Comparison of ENCODE assay signal across 31 mouse cellular contexts in genomic region chr15:52848132-52848531, GRCm38 (mm10).
DNase-seq lines count a peak whose midpoint lies in the region; ATAC-seq and TF ChIP-seq lines count a peak whose summit lies in the region.
"Had no signal": no experiment of that assay in that cellular context is flagged by ENCODE, and none has a peak within 500 bp of the region (broad histone marks: within the 10 kb centered on the region; RNA-seq: fewer than 3 reads in every experiment).

No protein-coding gene starts in this region.

- ATAC-seq in erythroid progenitor cell, adult 5-6 weeks (replicated peaks; ENCODE audit: low FRiP score, poor library complexity, severe bottlenecking), result no peak
- ATAC-seq: activated CD4-positive, CD25-positive, alpha-beta regulatory T cell, adult 4 months; forebrain, embryonic 14.5 days; forebrain, postnatal 0 days; hindbrain, embryonic 16.5 days; intestine, embryonic 15.5 days had no signal

- no peaks in the 10 kb centered on the region for H3K36me3 ChIP-seq in C2C12 (ENCODE audit: control insufficient read depth, insufficient read depth)
- no peaks in the 10 kb centered on the region for H3K36me3 ChIP-seq in hindbrain, embryonic 10.5 days
- H3K36me3 ChIP-seq: embryonic facial prominence, embryonic 10.5 days; embryonic facial prominence, embryonic 13.5 days; G1E; heart, embryonic 13.5 days; hindbrain, embryonic 13.5 days; intestine, embryonic 15.5 days had no signal

- DNase-seq in 3134 (ENCODE audit: extremely low read depth, insufficient read length, low spot score), result peak; percentile 40
- DNase-seq in brain, adult 2 months (ENCODE audit: low read depth, low spot score), result peak; percentile 16
- DNase-seq in skeletal muscle tissue, adult 2 months (ENCODE audit: low read depth, low spot score), result peak; percentile 10
- no peak for DNase-seq in hindbrain, embryonic 10.5 days (ENCODE audit: low spot score)
- DNase-seq in adrenal gland, postnatal 10 days, result no peak
- DNase-seq: adrenal gland, adult 8-10 months; adrenal gland, postnatal 36 days; cerebellum, adult 11 months; cerebellum, adult 8-10 months; cerebellum, postnatal 10 days; cerebellum, postnatal 36 days; embryo, embryonic 11 days; forebrain, postnatal 0 days; gastrocnemius, postnatal 25 days; heart, adult 18-20 months; heart, postnatal 14 days; heart, postnatal 4 days; kidney, adult 11 months; kidney, adult 8-10 months had no signal

- H3K79me2 ChIP-seq in C2C12 (ENCODE audit: control insufficient read depth, insufficient read depth), result no peaks in the 10 kb centered on the region

- H3K79me3 ChIP-seq in C2C12 (ENCODE audit: low read depth), result no peaks in the 10 kb centered on the region

- H3ac ChIP-seq in C2C12 (ENCODE audit: control insufficient read depth, insufficient read length, low read depth), result no peak overlapping the region

- TF ChIP-seq CTCF in C2C12 (IDR thresholded peaks at IDR 0.05; ENCODE audit: control insufficient read depth, insufficient read depth, insufficient read length), result no peak

- H3K9me3 ChIP-seq in hindbrain, embryonic 10.5 days, result no peaks in the 10 kb centered on the region
- H3K9me3 ChIP-seq: embryonic facial prominence, embryonic 10.5 days; embryonic facial prominence, embryonic 13.5 days; G1E; heart, embryonic 13.5 days; hindbrain, embryonic 13.5 days; intestine, embryonic 15.5 days had no signal

- no peaks in the 10 kb centered on the region for H3K27me3 ChIP-seq in C2C12 (ENCODE audit: control insufficient read depth, insufficient read depth, insufficient read length)
- no peaks in the 10 kb centered on the region for H3K27me3 ChIP-seq in hindbrain, embryonic 10.5 days (ENCODE audit: insufficient read depth, poor library complexity, severe bottlenecking)
- H3K27me3 ChIP-seq: CH12.LX; embryonic facial prominence, embryonic 13.5 days; heart, embryonic 13.5 days; hindbrain, embryonic 13.5 days; intestine, embryonic 15.5 days had no signal

- H3K4me1 ChIP-seq in hindbrain, embryonic 10.5 days (replicated peaks), result no peaks in the 10 kb centered on the region
- H3K4me1 ChIP-seq: embryonic facial prominence, embryonic 10.5 days; embryonic facial prominence, embryonic 13.5 days; hindbrain, embryonic 13.5 days; intestine, embryonic 15.5 days had no signal

- no peak overlapping the region for H3K27ac ChIP-seq in hindbrain, embryonic 10.5 days
- H3K27ac ChIP-seq: embryonic facial prominence, embryonic 10.5 days; embryonic facial prominence, embryonic 13.5 days; heart, embryonic 13.5 days; hindbrain, embryonic 13.5 days; intestine, embryonic 15.5 days had no signal

- no peak overlapping the region for H3K4me3 ChIP-seq in C2C12 (ENCODE audit: insufficient read depth, poor library complexity, severe bottlenecking)
- H3K4me3 ChIP-seq in hindbrain, embryonic 10.5 days, result no peak overlapping the region
- H3K4me3 ChIP-seq: embryonic facial prominence, embryonic 10.5 days; embryonic facial prominence, embryonic 13.5 days; heart, embryonic 13.5 days; hindbrain, embryonic 13.5 days; intestine, embryonic 15.5 days had no signal

TF ChIP-seq in C2C12, 6 proteins besides CTCF, POLR2A, EP300 and RAD21:
- TF ChIP-seq USF1 (IDR thresholded peaks at IDR 0.05; ENCODE audit: low read depth), result no peak
- no peak for TF ChIP-seq CEBPB (IDR thresholded peaks at IDR 0.05; ENCODE audit: low read depth)
- peak; percentile 58 for TF ChIP-seq FOSL1 (IDR thresholded peaks at IDR 0.05; ENCODE audit: insufficient read depth, low read length, poor library complexity, severe bottlenecking)
- TF ChIP-seq MYOD1 (IDR thresholded peaks at IDR 0.05; ENCODE audit: control insufficient read depth, insufficient read length, low read depth), result peak; percentile 57

Comparison
In these comparisons a context has a peak if more than half of its experiments do, and no peak if none do; other contexts are left out.
1. DNase-seq: peak in 3134 (single experiment), brain, adult 2 months (single experiment) and skeletal muscle tissue, adult 2 months (single experiment); none in hindbrain, embryonic 10.5 days (single experiment) and adrenal gland, postnatal 10 days (single experiment).